Mouse (Mus musculus): ENCODE measurements at regions not wholly inside any gene's neighbourhood (a gene's known extent, or its start where the extent isn't known, plus 50 kb on each side); places are given as distances from the start of the nearest gene placed in this dataset.

GRCm38 (mm10) chr2:116817134-116817533 is 61.4 kb upstream of the Tmco5 start:
- TF ChIP-seq CTCF (IDR thresholded peaks at IDR 0.05; ENCODE audit: insufficient read depth, low read depth, low read length) = no peak
- TF ChIP-seq POLR2A (IDR thresholded peaks at IDR 0.05; ENCODE audit: insufficient read depth, low read depth, low read length) = no peak
